Mouse (Mus musculus): Measurements from ENCODE around the gene BC117090.
"Not testable (repeated sequence)": the region's sequence is repeated elsewhere in the genome, so short reads cannot be mapped to it uniquely, and the experiment has no call there.

Gene BC117090

GRCm38 (mm10) chr16:36334232-36334631 lies at the start of gene BC117090:
Gene BC117090 (minus strand): TSS chr16:36334332.
- no peak for DNase-seq

- DNase-seq = not testable (repeated sequence)
These were observed 33.5 kb upstream of the BC117090 start, which contains the start of gene BC100530 for GRCm38 (mm10) chr16:36367648-36368047. Gene BC100530 (minus strand): TSS chr16:36367748.

- no peak for DNase-seq
These were observed 3.0 kb upstream of the BC117090 start for GRCm38 (mm10) chr16:36337171-36337570.

GRCm38 (mm10) chr16:36319286-36319685 lies 14.8 kb downstream of the BC117090 start:
- DNase-seq = no peak

- DNase-seq = not testable (repeated sequence)
These were observed 18.0 kb downstream of the BC117090 start for GRCm38 (mm10) chr16:36316111-36316510.

- no peak for DNase-seq
These were observed 26.5 kb downstream of the BC117090 start for GRCm38 (mm10) chr16:36307631-36308030.

GRCm38 (mm10) chr16:36289140-36289539 lies 45.0 kb downstream of the BC117090 start:
- no peak for DNase-seq

GRCm38 (mm10) chr16:36276796-36277195 lies 57.3 kb downstream of the BC117090 start, which contains the start of gene Stfa1:
Gene Stfa1 (plus strand): TSS chr16:36276951.
- not testable (repeated sequence) for DNase-seq

Measured in right cerebral cortex, postnatal 25 days (tissue).